In genomic region chr1:80823953-80824352, GRCm38 (mm10) we compare ENCODE assay signal across 16 mouse cellular contexts.
A peak's percentile ranks its signal among the peaks of the same experiment; 100 is the strongest.
DNase-seq lines count a peak whose midpoint lies in the region; ATAC-seq and TF ChIP-seq lines count a peak whose summit lies in the region.
"Had no signal": no experiment of that assay in that cellular context is flagged by ENCODE, and none has a peak within 500 bp of the region (broad histone marks: within the 10 kb centered on the region; RNA-seq: fewer than 3 reads in every experiment).

No protein-coding gene starts in this region.

- no peak for TF ChIP-seq CTCF in brain, embryonic 14.5 days (IDR thresholded peaks at IDR 0.05; ENCODE audit: borderline replicate concordance, extremely low read depth, insufficient read depth, insufficient read length)

- H3K9me3 ChIP-seq in midbrain, embryonic 15.5 days, result no peaks in the 10 kb centered on the region
- H3K9me3 ChIP-seq in heart, embryonic 12.5 days (replicated peaks), result no peaks in the 10 kb centered on the region
- H3K9me3 ChIP-seq: embryonic facial prominence, embryonic 15.5 days; G1E; kidney, embryonic 15.5 days; liver, embryonic 13.5 days had no signal

- TF ChIP-seq POLR2A in brain, embryonic 14.5 days (IDR thresholded peaks at IDR 0.05; ENCODE audit: borderline replicate concordance, extremely low read depth, insufficient read depth, insufficient read length, poor library complexity, severe bottlenecking), result no peak

- no peaks in the 10 kb centered on the region for H3K36me3 ChIP-seq in midbrain, embryonic 15.5 days (replicated peaks)
- H3K36me3 ChIP-seq in heart, embryonic 12.5 days, result no peaks in the 10 kb centered on the region
- H3K36me3 ChIP-seq: embryonic facial prominence, embryonic 15.5 days; G1E; kidney, embryonic 15.5 days; liver, embryonic 13.5 days had no signal

- H3K4me1 ChIP-seq in midbrain, embryonic 15.5 days, result 0 out of 2 replicates have a peak, but pooled peaks cover 5% of the 10 kb centered on the region
- H3K4me1 ChIP-seq in heart, embryonic 12.5 days (replicated peaks), result no peaks in the 10 kb centered on the region
- H3K4me1 ChIP-seq: embryonic facial prominence, embryonic 15.5 days; kidney, embryonic 15.5 days; liver, embryonic 13.5 days had no signal

- peak; percentile 22 for DNase-seq in cerebellum, adult 9-11 months
- DNase-seq in left cerebral cortex, adult 11 months (ENCODE audit: low spot score), result peak; percentile 38
- no peak for DNase-seq in left cerebral cortex, postnatal 36 days (ENCODE audit: low spot score in 2 of 2)
- DNase-seq in brain, embryonic 14.5 days (ENCODE audit: low read depth), result peak; percentile 24
- DNase-seq in urinary bladder, postnatal 4 days (ENCODE audit: low spot score in 2 of 2), result no peak
- DNase-seq: B cell, adult 2 months; heart, postnatal 4 days; liver, embryonic 13.5 days; thymus, postnatal 14 days had no signal

- intact Hi-C loops in left cerebral cortex, postnatal 36 days (cut with DNase I), result no loop called here

- ATAC-seq in cerebellum, adult (ENCODE audit: insufficient number of reproducible peaks, low FRiP score, low TSS enrichment), result no peak
- ATAC-seq in midbrain, embryonic 15.5 days (replicated peaks), result 0 out of 2 replicates have a peak, but pooled peaks have one; percentile 37
- ATAC-seq in heart, embryonic 12.5 days (ENCODE audit: insufficient number of reproducible peaks, low FRiP score), result no peak

- no peak overlapping the region for H3K4me3 ChIP-seq in midbrain, embryonic 15.5 days
- H3K4me3 ChIP-seq in heart, embryonic 12.5 days, result no peak overlapping the region
- H3K4me3 ChIP-seq: embryonic facial prominence, embryonic 15.5 days; kidney, embryonic 15.5 days; liver, embryonic 13.5 days had no signal

- no peak overlapping the region for H3K9ac ChIP-seq in midbrain, embryonic 15.5 days
- no peak overlapping the region for H3K9ac ChIP-seq in heart, embryonic 12.5 days
- H3K9ac ChIP-seq: embryonic facial prominence, embryonic 15.5 days; kidney, embryonic 15.5 days; liver, embryonic 13.5 days had no signal

- no peak overlapping the region for H3K4me2 ChIP-seq in midbrain, embryonic 15.5 days
- no peak overlapping the region for H3K4me2 ChIP-seq in heart, embryonic 12.5 days
- H3K4me2 ChIP-seq: embryonic facial prominence, embryonic 15.5 days; kidney, embryonic 15.5 days; liver, embryonic 13.5 days had no signal

- no peak overlapping the region for H3K27ac ChIP-seq in midbrain, embryonic 15.5 days
- no peak overlapping the region for H3K27ac ChIP-seq in heart, embryonic 12.5 days (ENCODE audit: poor library complexity, severe bottlenecking)
- H3K27ac ChIP-seq: embryonic facial prominence, embryonic 15.5 days; kidney, embryonic 15.5 days; liver, embryonic 13.5 days; macrophage had no signal

- 46% methylated on average over 3 of the region's 3 CpGs for WGBS in midbrain, embryonic 15.5 days
- WGBS in heart, embryonic 12.5 days, result 83% methylated on average over 3 of the region's 3 CpGs

- no peaks in the 10 kb centered on the region for H3K27me3 ChIP-seq in midbrain, embryonic 15.5 days (replicated peaks)
- no peaks in the 10 kb centered on the region for H3K27me3 ChIP-seq in heart, embryonic 12.5 days (replicated peaks)
- H3K27me3 ChIP-seq: embryonic facial prominence, embryonic 15.5 days; kidney, embryonic 15.5 days; liver, embryonic 13.5 days had no signal

Comparison
In these comparisons a context has a peak if more than half of its experiments do, and no peak if none do; other contexts are left out.
1. DNase-seq: peak in cerebellum, adult 9-11 months (single experiment), left cerebral cortex, adult 11 months (single experiment) and brain, embryonic 14.5 days (single experiment); none in left cerebral cortex, postnatal 36 days (0 of 2) and urinary bladder, postnatal 4 days (0 of 2).